Mouse (Mus musculus): ENCODE results near the gene H2-K1. TPM values are rescaled to one million over a fixed set of nuclear protein-coding genes. Genes with fewer than 3 reads are reported as not detected.
"Not testable (repeated sequence)": the region's sequence is repeated elsewhere in the genome, so short reads cannot be mapped to it uniquely, and the experiment has no call there.

Gene H2-K1
- total RNA-seq, 1 experiment from 2014 or later = 321 TPM

- DNase-seq = peak; percentile 50
Observed at GRCm38 (mm10) chr17:33954646-33955554, 45.2 kb downstream of the H2-K1 start.

- DNase-seq = no peak
Observed at GRCm38 (mm10) chr17:33953961-33954565, 46.1 kb downstream of the H2-K1 start.

GRCm38 (mm10) chr17:33953310-33953709 lies 46.8 kb downstream of the H2-K1 start:
- DNase-seq = no peak

GRCm38 (mm10) chr17:33952879-33953278 lies 47.3 kb downstream of the H2-K1 start:
- DNase-seq = no peak

GRCm38 (mm10) chr17:33952015-33952414 lies 48.1 kb downstream of the H2-K1 start:
- DNase-seq = not testable (repeated sequence)

GRCm38 (mm10) chr17:33951021-33951946 lies 48.9 kb downstream of the H2-K1 start, which contains the start of gene B3galt4:
TSS of gene B3galt4 (minus strand) at chr17:33951488.
- DNase-seq = peak; percentile 83

- DNase-seq = no peak
Observed at GRCm38 (mm10) chr17:33950131-33950625, 50.0 kb downstream of the H2-K1 start.

GRCm38 (mm10) chr17:33948905-33949537 lies 51.1 kb downstream of the H2-K1 start:
- no peak for DNase-seq

- no peak for DNase-seq
Observed at GRCm38 (mm10) chr17:33948090-33948904, 51.9 kb downstream of the H2-K1 start.

- no peak for DNase-seq
Observed at GRCm38 (mm10) chr17:33947430-33948089, 52.6 kb downstream of the H2-K1 start.

Small RNA genes lying within 50 kb of the gene (microRNA-seq; reads per million reads assigned to microRNA genes)
- gene Mir219a-1 (0 reads per million in 2 experiments), gene Mir219c (0 reads per million in 2 experiments)

Other genes starting within 250 kb of the H2-K1 start
- gene Rab11b, start 239.8 kb downstream of the H2-K1 start, total RNA-seq (2021) = 236 and 280 TPM in 2 replicates
- gene Angptl4, start 218.5 kb downstream of the H2-K1 start, total RNA-seq (2021) = 50.0 and 57.7 TPM in 2 replicates
- 82.9 and 109 TPM in 2 replicates for gene Kank3, start 189.8 kb downstream of the H2-K1 start, total RNA-seq (2021)
- gene Rps28, start 175.8 kb downstream of the H2-K1 start, total RNA-seq (2021) = 1,302 and 1,448 TPM in 2 replicates
- gene Ndufa7, start 175.8 kb downstream of the H2-K1 start, total RNA-seq (2021) = 475 and 496 TPM in 2 replicates
- gene Cd320, start 157.3 kb downstream of the H2-K1 start, total RNA-seq (2021) = 27.0 and 40.5 TPM in 2 replicates
- not detected in 2 replicates for gene Gm7029, start 126.5 kb downstream of the H2-K1 start, total RNA-seq (2021)
- gene Kifc1, start 109.7 kb downstream of the H2-K1 start, total RNA-seq (2021) = 7.0 and 11.3 TPM in 2 replicates
- gene Platr17, start 95.2 kb downstream of the H2-K1 start, total RNA-seq (2021) = not detected in 2 replicates
- gene Daxx, start 90.9 kb downstream of the H2-K1 start, total RNA-seq (2021) = 35.2 and 36.4 TPM in 2 replicates
- 101 and 166 TPM in 2 replicates for gene Tapbp, start 84.4 kb downstream of the H2-K1 start, total RNA-seq (2021)
- gene Zbtb22, start 84.4 kb downstream of the H2-K1 start, total RNA-seq (2021) = 27.4 and 38.8 TPM in 2 replicates
- gene Rgl2, start 70.8 kb downstream of the H2-K1 start, total RNA-seq (2021) = 68.9 and 72.7 TPM in 2 replicates
- 101 and 102 TPM in 2 replicates for gene Pfdn6, start 60.0 kb downstream of the H2-K1 start, total RNA-seq (2021)
- 38.7 and 40.4 TPM in 2 replicates for gene Wdr46, start 59.7 kb downstream of the H2-K1 start, total RNA-seq (2021)
- 8.5 and 8.9 TPM in 2 replicates for gene B3galt4, start 48.9 kb downstream of the H2-K1 start, total RNA-seq (2021)
- 57.4 and 70.0 TPM in 2 replicates for gene Vps52, start 44.5 kb downstream of the H2-K1 start, total RNA-seq (2021)
- 630 and 736 TPM in 2 replicates for gene Rps18, start 44.3 kb downstream of the H2-K1 start, total RNA-seq (2021)
- 50.8 and 66.2 TPM in 2 replicates for gene Ring1, start 24.3 kb upstream of the H2-K1 start, total RNA-seq (2021)
- gene H2-Ke6, start 27.7 kb upstream of the H2-K1 start, total RNA-seq (2021) = 239 TPM in 2 replicates
- 149 and 162 TPM in 2 replicates for gene Slc39a7, start 31.3 kb upstream of the H2-K1 start, total RNA-seq (2021)
- 66.8 and 71.0 TPM in 2 replicates for gene Rxrb, start 31.5 kb upstream of the H2-K1 start, total RNA-seq (2021)
- 0.91 and 3.0 TPM in 2 replicates for gene Col11a2, start 39.1 kb upstream of the H2-K1 start, total RNA-seq (2021)
- gene H2-Oa, start 92.0 kb upstream of the H2-K1 start, total RNA-seq (2021) = 0.27 TPM in 1 of 2 replicates, not detected in the other
- gene H2-DMa, start 119.2 kb upstream of the H2-K1 start, total RNA-seq (2021) = 9.0 and 11.5 TPM in 2 replicates
- gene Brd2, start 122.3 kb upstream of the H2-K1 start, total RNA-seq (2021) = 209 and 233 TPM in 2 replicates
- 1.7 TPM in 1 of 2 replicates, not detected in the other for gene H2-DMb2, start 143.0 kb upstream of the H2-K1 start, total RNA-seq (2021)
- 2.4 and 3.0 TPM in 2 replicates for gene H2-DMb1, start 152.7 kb upstream of the H2-K1 start, total RNA-seq (2021)
- 14.4 and 20.9 TPM in 2 replicates for gene Tap1, start 187.2 kb upstream of the H2-K1 start, total RNA-seq (2021)
- gene Psmb9, start 187.4 kb upstream of the H2-K1 start, total RNA-seq (2021) = 7.0 and 14.5 TPM in 2 replicates
- gene Psmb8, start 197.4 kb upstream of the H2-K1 start, total RNA-seq (2021) = 11.7 and 23.5 TPM in 2 replicates
- gene Tap2, start 203.2 kb upstream of the H2-K1 start, total RNA-seq (2021) = 43.1 and 56.6 TPM in 2 replicates
- 0.43 TPM in 1 of 2 replicates, not detected in the other for gene H2-Ob, start 238.6 kb upstream of the H2-K1 start, total RNA-seq (2021)

Data from adrenal gland, postnatal 25 days (tissue).